In genomic region chr9:114945576-114945975, GRCm38 (mm10) we compare ENCODE assay signal across 14 mouse cellular contexts. TPM values are rescaled to one million over a fixed set of nuclear protein-coding genes. Genes with fewer than 3 reads are reported as not detected.
"Had no signal": no experiment of that assay in that cellular context is flagged by ENCODE, and none has a peak within 500 bp of the region (broad histone marks: within the 10 kb centered on the region; RNA-seq: fewer than 3 reads in every experiment).

No protein-coding gene starts in this region.

- DNase-seq: kidney, adult 11 months; kidney, adult 8-10 months; kidney, postnatal 10 days; kidney, postnatal 36 days; liver, postnatal 0 days; lung, embryonic 14.5 days; thymus, adult 18-20 months had no signal

- H3K27ac ChIP-seq: kidney, embryonic 15.5 days; liver, embryonic 14.5 days; macrophage; midbrain, embryonic 13.5 days had no signal

- H3K36me3 ChIP-seq: kidney, embryonic 15.5 days; midbrain, embryonic 13.5 days had no signal

- ATAC-seq: liver, postnatal 0 days; lung, postnatal 0 days; midbrain, embryonic 13.5 days; midbrain, embryonic 16.5 days had no signal

- H3K27me3 ChIP-seq: kidney, embryonic 15.5 days; midbrain, embryonic 13.5 days had no signal

- H3K9me3 ChIP-seq: kidney, embryonic 15.5 days; midbrain, embryonic 13.5 days had no signal

- H3K4me2 ChIP-seq: kidney, embryonic 15.5 days; lung, embryonic 14.5 days; midbrain, embryonic 13.5 days had no signal

- H3K4me3 ChIP-seq: kidney, embryonic 15.5 days; midbrain, embryonic 13.5 days had no signal

- H3K9ac ChIP-seq: kidney, embryonic 15.5 days; liver, embryonic 14.5 days; liver, postnatal 0 days; lung, embryonic 14.5 days; midbrain, embryonic 13.5 days had no signal

- H3K4me1 ChIP-seq: midbrain, embryonic 13.5 days had no signal

RNA-seq across cellular contexts. Expression of gene Osbpl10, which starts 32.8 kb away (rescaled TPM):
- total RNA-seq: megakaryocyte, adult 5-6 weeks had no signal
- polyA plus RNA-seq: macrophage had no signal
